8 mouse cellular contexts compared by ENCODE assay signal in the genomic region with DNA sequence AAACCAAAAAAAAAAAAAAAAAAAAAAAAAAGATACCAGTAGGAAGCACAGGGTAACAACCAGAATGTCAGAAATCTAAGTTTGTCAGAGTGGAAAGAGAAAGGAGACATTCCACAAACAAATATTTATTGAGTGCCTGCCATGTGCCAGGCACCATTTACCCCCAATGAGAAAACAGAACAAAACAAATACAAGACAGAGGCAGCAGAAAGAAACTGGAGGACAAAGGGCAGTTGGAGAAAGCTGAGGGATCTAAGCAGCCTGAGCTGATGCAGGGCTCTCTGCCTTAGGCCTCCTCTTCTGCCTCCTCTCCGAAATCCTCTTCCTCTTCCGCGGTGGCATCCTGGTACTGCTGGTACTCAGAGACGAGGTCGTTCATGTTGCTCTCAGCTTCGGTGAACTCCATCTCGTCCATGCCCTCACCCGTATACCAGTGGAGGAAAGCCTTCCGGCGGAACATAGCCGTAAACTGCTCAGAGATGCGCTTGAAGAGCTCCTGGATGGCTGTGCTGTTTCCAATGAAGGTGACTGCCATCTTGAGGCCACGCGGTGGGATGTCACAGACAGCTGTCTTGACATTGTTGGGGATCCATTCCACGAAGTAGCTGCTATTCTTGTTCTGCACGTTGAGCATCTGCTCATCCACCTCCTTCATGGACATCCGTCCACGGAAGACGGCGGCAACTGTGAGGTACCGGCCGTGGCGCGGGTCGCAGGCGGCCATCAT. TPM values are rescaled to one million over a fixed set of nuclear protein-coding genes. Genes with fewer than 3 reads are reported as not detected.
DNase-seq lines count a peak whose midpoint lies in the region; ATAC-seq and TF ChIP-seq lines count a peak whose summit lies in the region.

No protein-coding gene starts in this region.

- peaks cover 18% of the 10 kb centered on the region for H3K4me1 ChIP-seq in lung, adult 2 months (ENCODE audit: control insufficient read depth, insufficient read depth, low read length)
- H3K4me1 ChIP-seq in forebrain, embryonic 15.5 days, result peaks cover 57% of the 10 kb centered on the region
- peaks cover 37% of the 10 kb centered on the region for H3K4me1 ChIP-seq in liver, embryonic 11.5 days (replicated peaks; ENCODE audit: control insufficient read depth, insufficient read depth, low read length)

- peak overlapping the region; percentile 95 for H3K9ac ChIP-seq in forebrain, embryonic 15.5 days (replicated peaks)
- H3K9ac ChIP-seq in liver, embryonic 11.5 days (ENCODE audit: low read depth, low read length), result peak overlapping the region; percentile 99

- TF ChIP-seq CTCF in lung, adult 2 months (IDR thresholded peaks at IDR 0.05; ENCODE audit: insufficient read depth, low read length), result 0 out of 2 replicates have a peak, but pooled peaks have one; percentile 8

- ATAC-seq in forebrain, embryonic 15.5 days (replicated peaks), result no peak
- no peak for ATAC-seq in liver, embryonic 11.5 days (replicated peaks; ENCODE audit: low FRiP score)

- H3K4me3 ChIP-seq in lung, adult 2 months (replicated peaks; ENCODE audit: extremely low read depth, low read depth, low read length), result no peak overlapping the region
- peak overlapping the region; percentile 81 for H3K4me3 ChIP-seq in forebrain, embryonic 15.5 days
- peak overlapping the region; percentile 89 for H3K4me3 ChIP-seq in liver, embryonic 11.5 days (ENCODE audit: low read depth, low read length)

- H3K9me3 ChIP-seq in forebrain, embryonic 15.5 days, result no peaks in the 10 kb centered on the region
- no peaks in the 10 kb centered on the region for H3K9me3 ChIP-seq in liver, embryonic 11.5 days (ENCODE audit: control insufficient read depth, low read length)

- no peak for TF ChIP-seq POLR2A in lung, adult 2 months (IDR thresholded peaks at IDR 0.05; ENCODE audit: borderline replicate concordance, extremely low read depth, low read depth, low read length)

- peaks cover 54% of the 10 kb centered on the region for H3K36me3 ChIP-seq in forebrain, embryonic 15.5 days
- peaks cover 38% of the 10 kb centered on the region for H3K36me3 ChIP-seq in liver, embryonic 11.5 days (ENCODE audit: control insufficient read depth, insufficient read depth, low read length)

- DNase-seq in adrenal gland, postnatal 14 days, result peak; percentile 18
- no peak for DNase-seq in adrenal gland, postnatal 25 days
- DNase-seq in lung, adult 2 months, result no peak
- DNase-seq in lung, postnatal 10 days, result no peak
- no peak for DNase-seq in liver, embryonic 11.5 days (ENCODE audit: low spot score)
- DNase-seq in adrenal gland, adult 8-10 months, result no peak
- DNase-seq in gastrocnemius, postnatal 4 days (ENCODE audit: low spot score in 2 of 2), result no peak

- H3K27ac ChIP-seq in forebrain, embryonic 15.5 days (replicated peaks), result 0 out of 2 replicates have a peak overlapping the region, but pooled peaks have one; percentile 97
- 0 out of 2 replicates have a peak overlapping the region, but pooled peaks have one; percentile 35 for H3K27ac ChIP-seq in liver, embryonic 11.5 days (ENCODE audit: low read depth, low read length)

- peak overlapping the region; percentile 77 for H3K4me2 ChIP-seq in forebrain, embryonic 15.5 days (replicated peaks)
- peak overlapping the region; percentile 95 for H3K4me2 ChIP-seq in liver, embryonic 11.5 days

- no peaks in the 10 kb centered on the region for H3K27me3 ChIP-seq in forebrain, embryonic 15.5 days
- no peaks in the 10 kb centered on the region for H3K27me3 ChIP-seq in liver, embryonic 11.5 days (replicated peaks; ENCODE audit: control insufficient read depth, insufficient read depth, low read length)

- 49% methylated on average over 26 of the region's 26 CpGs for WGBS in lung, adult 2 months
- 73% methylated on average over 26 of the region's 26 CpGs for WGBS in forebrain, embryonic 15.5 days
- WGBS in liver, embryonic 11.5 days, result 77% methylated on average over 26 of the region's 26 CpGs

RNA-seq across cellular contexts. Expression of a gene that starts 3.2 kb away (rescaled TPM):
- total RNA-seq in adrenal gland, postnatal 14 days (2021), result 285 and 320 TPM in 2 replicates
- total RNA-seq in adrenal gland, postnatal 25 days (2021), result 192 and 221 TPM in 2 replicates
- 258 and 298 TPM in 2 replicates for polyA plus RNA-seq in lung, adult 2 months (2012; rRNA removed)
- polyA plus RNA-seq in forebrain, embryonic 15.5 days (2015; fragmentation: Nextera tagmentation; extraction: Ambion mirVana), result 1,924 and 1,932 TPM in 2 replicates
- polyA plus RNA-seq in liver, embryonic 11.5 days (2014; fragmentation: Nextera tagmentation; extraction: Ambion mirVana), result 843 and 854 TPM in 2 replicates
- total RNA-seq in adrenal gland, adult 8-10 months (2022), result 100 to 1,000 TPM; 141 to 168 (median 159) TPM
- total RNA-seq in gastrocnemius, postnatal 4 days (2021), result 100 to 1,000 TPM; 408 to 451 TPM

RNA-seq across cellular contexts. Expression of a gene that starts 6.5 kb away (rescaled TPM):
- total RNA-seq in adrenal gland, postnatal 14 days (2021), result 20.6 and 21.9 TPM in 2 replicates
- 30.1 and 31.1 TPM in 2 replicates for total RNA-seq in adrenal gland, postnatal 25 days (2021)
- 6.8 and 8.2 TPM in 2 replicates for polyA plus RNA-seq in lung, adult 2 months (2012; rRNA removed)
- polyA plus RNA-seq in forebrain, embryonic 15.5 days (2015; fragmentation: Nextera tagmentation; extraction: Ambion mirVana), result 11.7 TPM in 2 replicates
- 19.6 and 23.3 TPM in 2 replicates for polyA plus RNA-seq in liver, embryonic 11.5 days (2014; fragmentation: Nextera tagmentation; extraction: Ambion mirVana)
- 10 to 100 TPM; 20.9 to 28.2 (median 24.1) TPM for total RNA-seq in adrenal gland, adult 8-10 months (2022)
- total RNA-seq in gastrocnemius, postnatal 4 days (2021), result 10 to 100 TPM; 22.9 to 25.2 TPM

RNA-seq across cellular contexts. Expression of a gene that starts 11.8 kb away (rescaled TPM):
- 52.4 and 59.5 TPM in 2 replicates for total RNA-seq in adrenal gland, postnatal 14 days (2021)
- 61.0 and 94.1 TPM in 2 replicates for total RNA-seq in adrenal gland, postnatal 25 days (2021)
- 81.9 and 89.7 TPM in 2 replicates for polyA plus RNA-seq in lung, adult 2 months (2012; rRNA removed)
- polyA plus RNA-seq in forebrain, embryonic 15.5 days (2015; fragmentation: Nextera tagmentation; extraction: Ambion mirVana), result 68.3 and 75.1 TPM in 2 replicates
- 59.3 and 67.8 TPM in 2 replicates for polyA plus RNA-seq in liver, embryonic 11.5 days (2014; fragmentation: Nextera tagmentation; extraction: Ambion mirVana)
- 100 to 1,000 TPM in 2 of 4 experiments, 10 to 100 TPM in 2; 57.2 to 117 (median 94.8) TPM for total RNA-seq in adrenal gland, adult 8-10 months (2022)
- total RNA-seq in gastrocnemius, postnatal 4 days (2021), result 10 to 100 TPM; 52.6 to 56.9 TPM

RNA-seq across cellular contexts. Expression of a gene that starts 13.4 kb away (rescaled TPM):
- total RNA-seq in adrenal gland, postnatal 14 days (2021), result 12.7 and 26.3 TPM in 2 replicates
- total RNA-seq in adrenal gland, postnatal 25 days (2021), result 7.6 and 11.7 TPM in 2 replicates
- 133 TPM in 2 replicates for polyA plus RNA-seq in lung, adult 2 months (2012; rRNA removed)
- polyA plus RNA-seq in forebrain, embryonic 15.5 days (2015; fragmentation: Nextera tagmentation; extraction: Ambion mirVana), result 7.3 and 8.1 TPM in 2 replicates
- 9.4 and 9.9 TPM in 2 replicates for polyA plus RNA-seq in liver, embryonic 11.5 days (2014; fragmentation: Nextera tagmentation; extraction: Ambion mirVana)
- 10 to 100 TPM in 3 of 4 experiments, 1 to 10 TPM in 1; 8.3 to 19.3 (median 13.7) TPM for total RNA-seq in adrenal gland, adult 8-10 months (2022)
- total RNA-seq in gastrocnemius, postnatal 4 days (2021), result 10 to 100 TPM; 11.1 to 13.1 TPM

RNA-seq across cellular contexts. Expression of a gene that starts 26.3 kb away (rescaled TPM):
- 10.6 and 15.9 TPM in 2 replicates for total RNA-seq in adrenal gland, postnatal 14 days (2021)
- 8.7 and 9.8 TPM in 2 replicates for total RNA-seq in adrenal gland, postnatal 25 days (2021)
- polyA plus RNA-seq in lung, adult 2 months (2012; rRNA removed), result 16.5 and 26.2 TPM in 2 replicates
- 24.5 and 28.3 TPM in 2 replicates for polyA plus RNA-seq in forebrain, embryonic 15.5 days (2015; fragmentation: Nextera tagmentation; extraction: Ambion mirVana)
- 40.9 and 45.4 TPM in 2 replicates for polyA plus RNA-seq in liver, embryonic 11.5 days (2014; fragmentation: Nextera tagmentation; extraction: Ambion mirVana)
- 1 to 10 TPM; 2.5 to 5.4 (median 5.0) TPM for total RNA-seq in adrenal gland, adult 8-10 months (2022)
- total RNA-seq in gastrocnemius, postnatal 4 days (2021), result 10 to 100 TPM; 20.8 to 26.4 TPM
